Mouse (Mus musculus) stomach, embryonic 16.5 days (tissue): ENCODE data around the gene Cdc27. TPM values are rescaled to one million over a fixed set of nuclear protein-coding genes. Genes with fewer than 3 reads are reported as not detected.
"Not testable (repeated sequence)": the region's sequence is repeated elsewhere in the genome, so short reads cannot be mapped to it uniquely, and the experiment has no call there.

Experiments
- ATAC-seq: fragments of 200-750 bp; cut with Nextera tagmentation; 2 replicates; pipeline ENCODE4 v1.8.0; 2017; ENCODE audit warnings: moderate number of reproducible peaks, moderate TSS enrichment; ENCODE audit not compliant: insufficient read depth, low FRiP score
- H3K27ac ChIP-seq: fragments of 300-500 bp; sonication (generic); 2 replicates; pipeline ENCODE4 v1.5.1; 2014; ENCODE audit warnings: low read length
- H3K27me3 ChIP-seq: fragments of 300-500 bp; sonication (generic); 2 replicates; pipeline ENCODE4 v1.6.1; 2014; ENCODE audit warnings: low read length, control low read depth, mixed read lengths; ENCODE audit not compliant: control insufficient read depth, insufficient read depth
- H3K36me3 ChIP-seq: fragments of 300-500 bp; sonication (generic); 2 replicates; pipeline ENCODE4 v1.6.1; 2014; ENCODE audit warnings: low read length; ENCODE audit not compliant: control insufficient read depth, insufficient read depth
- H3K4me1 ChIP-seq: fragments of 300-500 bp; sonication (generic); 2 replicates; pipeline ENCODE4 v1.6.1; 2014; ENCODE audit warnings: low read length, control low read depth, mixed read lengths; ENCODE audit not compliant: control insufficient read depth, insufficient read depth
- H3K4me2 ChIP-seq: fragments of 300-500 bp; sonication (generic); 2 replicates; pipeline ENCODE4 v1.6.1; 2014; ENCODE audit warnings: low read depth, low read length, mixed read lengths
- H3K4me3 ChIP-seq: fragments of 300-500 bp; sonication (generic); replicated peaks from 2 replicates; pipeline ENCODE4 v1.5.1; 2014; ENCODE audit warnings: mild to moderate bottlenecking, low read length
- H3K9ac ChIP-seq: fragments of 300-500 bp; sonication (generic); 2 replicates; pipeline ENCODE4 v1.6.1; 2014; ENCODE audit warnings: low read length
- H3K9me3 ChIP-seq: fragments of 300-500 bp; sonication (generic); replicated peaks from 2 replicates; pipeline ENCODE4 v1.6.1; 2016; ENCODE audit warnings: low read length, control low read depth; ENCODE audit not compliant: control insufficient read depth
- WGBS: fragments of 180-500 bp; shearing (Covaris S2); extraction: QIAGEN DNeasy Blood & Tissue Kit; methylation state at CpG from one replicate; pipeline ENCODE4 v1.1.7; 2014; 5-methylcytosine and 5-hydroxymethylcytosine counted together
- polyA plus RNA-seq: library from polyadenylated mRNA; unstranded; fragments of >200 nt; fragmentation: Nextera tagmentation; extraction: Ambion mirVana; gene quantifications from 2 replicates; pipeline ENCODE4 v1.2.1, GENCODE M21; 2015

The Cdc27 gene
- polyA plus RNA-seq, 1 experiment from 2014 or later, result 28.0 TPM

- H3K27ac ChIP-seq, result no peak overlapping the region
- peaks cover 3% of the 10 kb centered on the region; the same call in 1 of the 2 replicates for H3K4me1 ChIP-seq
- no peaks in the 10 kb centered on the region for H3K9me3 ChIP-seq
- 56% methylated on average over 10 of the region's 10 CpGs for WGBS
- no peaks in the 10 kb centered on the region for H3K36me3 ChIP-seq
- no peaks in the 10 kb centered on the region; the same call in 1 of the 2 replicates for H3K27me3 ChIP-seq
- ATAC-seq, result no peak
- no peak overlapping the region for H3K4me2 ChIP-seq
- H3K4me3 ChIP-seq, result no peak overlapping the region
- no peak overlapping the region for H3K9ac ChIP-seq
These were observed 26.6 kb upstream of the Cdc27 start for GRCm38 (mm10) chr11:104576772-104577612.

GRCm38 (mm10) chr11:104572566-104572965 is 22.1 kb upstream of the Cdc27 start:
- Histone ChIP-seq H3K4me2 (no peak overlapping the region), H3K27ac (no peak overlapping the region), H3K9me3 (no peaks in the 10 kb centered on the region), H3K36me3 (no peaks in the 10 kb centered on the region), H3K27me3 (no peaks in the 10 kb centered on the region; the same call in 1 of the 2 replicates), H3K4me1 (no peaks in the 10 kb centered on the region), H3K4me3 (no peak overlapping the region), H3K9ac (no peak overlapping the region)
- no peak for ATAC-seq
- 31% methylated on average over 2 of the region's 2 CpGs for WGBS

DNA sequence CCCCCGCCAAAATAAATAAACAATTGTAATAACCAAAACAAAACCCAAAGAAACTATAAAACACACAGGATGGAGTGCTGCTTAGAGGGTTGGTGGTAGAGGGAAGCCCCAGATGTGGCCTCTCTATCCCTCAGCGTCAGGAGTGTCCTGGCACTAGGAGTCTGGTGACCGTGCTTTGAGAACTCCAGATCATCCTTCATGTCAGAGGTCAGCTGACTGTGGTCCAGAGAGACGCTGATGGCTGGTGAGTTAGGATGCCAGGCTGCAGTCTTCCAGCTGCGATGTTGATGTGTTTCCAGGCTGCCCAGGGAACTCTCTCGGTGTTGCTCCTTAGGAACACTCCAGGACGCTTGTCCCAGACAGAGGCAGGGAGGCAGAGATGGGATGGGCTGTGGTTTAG is 21.7 kb upstream of the Cdc27 start:
- Histone ChIP-seq H3K36me3 (no peaks in the 10 kb centered on the region), H3K27ac (no peak overlapping the region), H3K9me3 (no peaks in the 10 kb centered on the region), H3K27me3 (no peaks in the 10 kb centered on the region; the same call in 1 of the 2 replicates), H3K4me2 (no peak overlapping the region), H3K9ac (no peak overlapping the region), H3K4me1 (no peaks in the 10 kb centered on the region), H3K4me3 (no peak overlapping the region)
- no peak for ATAC-seq
- 47% methylated on average over 7 of the region's 7 CpGs for WGBS

DNA sequence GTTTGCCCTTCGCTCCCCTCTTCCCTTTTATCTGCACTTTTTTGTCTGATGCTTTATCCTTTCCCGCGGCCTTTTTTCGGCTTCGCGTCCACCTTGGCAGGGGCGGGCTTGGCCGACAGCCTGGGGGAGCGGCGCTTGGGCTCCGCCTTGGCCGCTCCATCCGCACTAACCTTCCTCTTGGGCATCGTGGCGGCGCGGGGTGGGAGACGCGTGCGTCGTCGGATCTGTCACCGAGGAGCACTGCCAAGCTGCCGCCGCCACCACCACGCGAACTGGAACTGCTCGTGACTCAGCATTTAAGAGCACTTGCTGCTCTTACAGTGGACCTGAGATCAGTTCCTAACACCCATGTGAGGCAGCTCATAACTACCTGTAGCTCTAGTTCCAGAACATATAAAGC is 21.0 kb upstream of the Cdc27 start:
- not testable (repeated sequence) for ATAC-seq, H3K27me3 ChIP-seq, H3K9me3 ChIP-seq, H3K36me3 ChIP-seq, H3K27ac ChIP-seq, H3K4me1 ChIP-seq
- 3% methylated on average over 28 of the region's 28 CpGs for WGBS
- peak overlapping the region; percentile 63; the same call in 1 of the 2 replicates for H3K9ac ChIP-seq
- peak overlapping the region; percentile 43 for H3K4me3 ChIP-seq
- peak overlapping the region; percentile 70 for H3K4me2 ChIP-seq

- not testable (repeated sequence) for H3K9me3 ChIP-seq, H3K4me2 ChIP-seq, H3K27ac ChIP-seq, ATAC-seq, H3K9ac ChIP-seq, H3K27me3 ChIP-seq, H3K36me3 ChIP-seq, H3K4me1 ChIP-seq, H3K4me3 ChIP-seq
- WGBS, result 70% methylated on average over 8 of the region's 8 CpGs
These were observed 20.1 kb upstream of the Cdc27 start for GRCm38 (mm10) chr11:104570515-104570914.

- no peak overlapping the region for H3K9ac ChIP-seq
- no peaks in the 10 kb centered on the region for H3K36me3 ChIP-seq
- no peak for ATAC-seq
- H3K27ac ChIP-seq, result no peak overlapping the region
- H3K4me2 ChIP-seq, result no peak overlapping the region
- H3K4me3 ChIP-seq, result no peak overlapping the region
- H3K9me3 ChIP-seq, result no peaks in the 10 kb centered on the region
- 91% methylated on average over 4 of the region's 4 CpGs for WGBS
- H3K4me1 ChIP-seq, result no peaks in the 10 kb centered on the region
- no peaks in the 10 kb centered on the region for H3K27me3 ChIP-seq
These were observed 17.9 kb upstream of the Cdc27 start for GRCm38 (mm10) chr11:104568326-104568725.

- Histone ChIP-seq H3K9me3 (no peaks in the 10 kb centered on the region), H3K36me3 (no peaks in the 10 kb centered on the region), H3K4me3 (no peak overlapping the region), H3K27ac (no peak overlapping the region), H3K27me3 (no peaks in the 10 kb centered on the region), H3K9ac (no peak overlapping the region), H3K4me1 (no peaks in the 10 kb centered on the region), H3K4me2 (no peak overlapping the region)
- ATAC-seq, result no peak
- 79% methylated on average over 9 of the region's 9 CpGs for WGBS
These were observed 17.3 kb upstream of the Cdc27 start for GRCm38 (mm10) chr11:104567736-104568135.

DNA sequence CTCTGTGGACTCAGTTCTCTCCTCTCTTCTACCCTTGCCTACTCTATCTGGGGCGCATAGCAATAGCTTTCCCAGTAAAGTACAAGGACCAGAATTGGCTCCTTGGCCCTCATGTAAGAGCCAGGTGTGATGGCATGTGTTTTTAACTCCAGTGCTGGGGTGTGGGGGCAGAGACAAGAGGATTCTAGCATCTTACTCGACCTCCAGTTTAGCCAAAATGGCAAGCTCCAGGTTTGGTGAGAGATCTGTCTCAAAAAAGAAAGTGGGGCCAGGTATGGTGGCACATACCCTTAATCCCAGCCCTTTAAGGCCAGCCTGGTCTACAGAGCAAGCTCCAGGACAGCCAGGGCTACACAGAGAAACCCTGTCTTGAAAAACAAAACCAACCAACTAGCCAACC is 16.4 kb upstream of the Cdc27 start:
- no peak for ATAC-seq
- Histone ChIP-seq H3K9ac (no peak overlapping the region), H3K27ac (no peak overlapping the region), H3K36me3 (no peaks in the 10 kb centered on the region), H3K9me3 (no peaks in the 10 kb centered on the region), H3K4me1 (no peaks in the 10 kb centered on the region), H3K4me2 (no peak overlapping the region), H3K27me3 (no peaks in the 10 kb centered on the region), H3K4me3 (no peak overlapping the region)
- WGBS, result 81% methylated on average over 2 of the region's 2 CpGs

DNA sequence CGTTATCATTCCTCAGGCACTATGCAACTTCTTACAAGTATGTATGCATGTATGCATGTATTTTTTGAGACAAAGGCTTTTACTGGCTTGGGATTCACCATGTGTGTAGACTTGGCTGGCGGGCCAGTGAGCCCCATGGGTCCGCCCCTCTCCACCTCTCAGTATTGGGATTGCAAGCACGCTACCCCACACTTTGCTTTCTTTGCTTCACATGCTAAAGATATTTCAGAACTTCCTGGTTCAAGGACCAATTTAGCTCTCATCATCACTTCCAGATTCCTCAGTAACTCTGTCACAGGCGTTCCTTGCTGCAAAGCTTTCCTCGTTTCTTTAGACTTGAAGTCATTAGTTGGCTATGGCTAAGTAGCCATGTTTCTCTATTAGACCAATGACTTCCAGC is 15.7 kb upstream of the Cdc27 start:
- Histone ChIP-seq H3K4me2 (no peak overlapping the region), H3K9ac (no peak overlapping the region), H3K4me1 (no peaks in the 10 kb centered on the region), H3K9me3 (no peaks in the 10 kb centered on the region), H3K27ac (no peak overlapping the region), H3K4me3 (no peak overlapping the region), H3K27me3 (no peaks in the 10 kb centered on the region), H3K36me3 (no peaks in the 10 kb centered on the region)
- WGBS, result 80% methylated on average over 6 of the region's 6 CpGs
- no peak for ATAC-seq
